Mouse (Mus musculus) G1E (cell line): ENCODE data around the gene Nemf.

Experiments
- CTCF ChIP-seq: IDR thresholded peaks from 2 replicates; pipeline ENCODE4 v1.5.1; 2012; ENCODE audit warnings: low read depth, low read length, inconsistent platforms, mixed read lengths
- GATA1 ChIP-seq: IDR thresholded peaks from 2 replicates; pipeline ENCODE4 v1.6.1; 2012; ENCODE audit warnings: borderline replicate concordance, low read length, inconsistent platforms, mixed read lengths

GRCm38 (mm10) chr12:69366424-69366823 lies 9.5 kb upstream of the Nemf start:
- TF ChIP-seq CTCF (no peak), GATA1 (no peak)
